Mouse (Mus musculus): ENCODE measurements at regions not wholly inside any gene's neighbourhood (a gene's known extent, or its start where the extent isn't known, plus 50 kb on each side); places are given as distances from the start of the nearest gene placed in this dataset.

DNA sequence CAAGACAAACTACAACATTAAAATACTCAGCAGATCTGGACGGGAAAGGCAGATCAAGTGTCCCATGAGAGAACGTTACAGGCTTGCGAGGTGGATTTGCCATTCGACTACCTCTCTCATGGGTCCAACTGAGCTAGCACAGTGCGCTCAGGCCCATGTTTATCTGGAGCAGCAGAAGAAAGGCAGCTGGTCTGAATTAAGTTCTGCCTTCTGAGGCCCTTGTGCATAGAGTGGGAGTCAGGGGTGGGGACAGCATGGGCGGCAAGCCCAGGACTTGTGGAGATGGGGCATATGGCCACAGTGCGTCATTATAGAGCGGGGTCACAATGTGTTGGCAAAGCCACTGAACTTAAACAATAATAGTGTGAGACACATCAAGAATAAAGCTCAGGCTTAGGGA, 151.8 kb upstream of the Maf start:
- Histone ChIP-seq H3K27me3 (ENCODE audit: insufficient read depth, low read length) (no peaks in the 10 kb centered on the region), H3K27ac (no peak overlapping the region), H3K36me3 (ENCODE audit: insufficient read depth, low read length) (no peaks in the 10 kb centered on the region), H3K9me3 (replicated peaks; ENCODE audit: low read length) (no peaks in the 10 kb centered on the region), H3K4me3 (replicated peaks; ENCODE audit: low read depth, low read length) (no peak overlapping the region), H3K4me1 (replicated peaks; ENCODE audit: insufficient read depth, low read length) (no peaks in the 10 kb centered on the region; the same call in 1 of the 2 replicates), H3K9ac (ENCODE audit: low read depth, low read length) (no peak overlapping the region), H3K4me2 (ENCODE audit: low read length) (no peak overlapping the region)
- 56% methylated on average over 8 of the region's 8 CpGs for WGBS
- no peak for TF ChIP-seq CTCF (IDR thresholded peaks at IDR 0.05; ENCODE audit: low read depth)
- ATAC-seq (replicated peaks; ENCODE audit: low FRiP score, low read depth) (no peak), DNase-seq (ENCODE audit: low spot score) (no peak)

DNA sequence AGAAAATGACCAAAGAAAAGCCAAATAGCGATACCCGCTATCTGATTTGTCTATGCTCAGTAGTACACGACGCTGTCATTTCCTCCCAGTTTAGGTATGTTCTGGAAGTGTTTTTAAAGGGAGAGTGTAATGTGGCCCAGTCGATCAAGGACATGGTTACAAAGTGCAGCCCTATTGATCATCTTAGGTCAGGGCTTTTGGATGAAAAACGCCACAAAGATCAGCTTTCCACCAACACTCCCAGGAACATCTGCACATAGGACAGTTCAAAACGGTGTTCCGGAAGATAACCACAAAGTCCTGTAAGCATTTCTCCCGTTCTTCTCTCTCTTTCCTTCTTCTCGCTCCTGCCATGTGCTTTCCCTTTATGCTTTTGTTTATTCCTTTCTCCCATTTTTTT, 149.2 kb upstream of the Maf start:
- H3K36me3 ChIP-seq (ENCODE audit: insufficient read depth, low read length), result no peaks in the 10 kb centered on the region
- ATAC-seq (replicated peaks; ENCODE audit: low FRiP score, low read depth), result no peak
- no peak for DNase-seq (ENCODE audit: low spot score)
- H3K4me3 ChIP-seq (replicated peaks; ENCODE audit: low read depth, low read length), result no peak overlapping the region
- H3K27ac ChIP-seq, result no peak overlapping the region
- no peak for TF ChIP-seq CTCF (IDR thresholded peaks at IDR 0.05; ENCODE audit: low read depth)
- no peak overlapping the region for H3K4me2 ChIP-seq (ENCODE audit: low read length)
- 90% methylated on average over 10 of the region's 10 CpGs for WGBS
- no peaks in the 10 kb centered on the region for H3K27me3 ChIP-seq (ENCODE audit: insufficient read depth, low read length)
- no peaks in the 10 kb centered on the region for H3K9me3 ChIP-seq (replicated peaks; ENCODE audit: low read length)
- no peaks in the 10 kb centered on the region; the same call in 1 of the 2 replicates for H3K4me1 ChIP-seq (replicated peaks; ENCODE audit: insufficient read depth, low read length)
- no peak overlapping the region for H3K9ac ChIP-seq (ENCODE audit: low read depth, low read length)

DNA sequence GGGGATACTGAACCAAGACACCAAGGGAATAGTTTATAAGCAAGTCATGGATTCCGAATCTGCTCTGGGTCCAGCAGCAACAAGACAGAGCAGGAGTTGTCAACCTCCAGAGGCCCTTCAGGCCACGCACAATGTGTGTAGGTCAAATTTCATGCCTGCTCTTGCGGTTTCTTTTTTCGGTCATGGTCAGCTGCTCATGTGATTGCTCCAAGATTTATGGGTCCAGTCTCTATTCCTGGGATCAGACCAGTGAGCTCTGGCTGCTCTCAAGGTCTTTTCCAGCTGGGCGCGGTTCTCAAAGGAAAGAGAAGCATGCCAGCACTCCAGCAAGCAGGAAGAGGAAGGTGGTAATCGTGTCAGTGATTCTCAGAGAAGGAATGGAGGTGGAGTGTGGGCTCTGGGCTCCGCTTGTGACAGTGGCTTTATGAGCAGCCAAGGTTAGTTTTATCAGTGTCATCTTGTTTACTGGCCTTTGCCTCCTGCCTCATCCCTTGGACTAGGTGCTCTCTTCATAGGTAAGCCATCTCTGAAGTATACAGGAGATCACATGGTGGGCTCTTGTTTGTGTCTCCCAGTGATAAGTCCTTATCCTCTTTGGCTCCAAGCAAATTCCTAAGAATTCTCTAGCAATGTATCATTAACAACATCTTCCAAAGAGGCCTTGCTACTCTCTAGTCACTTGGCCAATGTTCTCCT, 148.5 kb upstream of the Maf start:
- Histone ChIP-seq H3K4me2 (ENCODE audit: low read length) (no peak overlapping the region), H3K36me3 (ENCODE audit: insufficient read depth, low read length) (no peaks in the 10 kb centered on the region), H3K4me3 (replicated peaks; ENCODE audit: low read depth, low read length) (no peak overlapping the region), H3K9me3 (replicated peaks; ENCODE audit: low read length) (no peaks in the 10 kb centered on the region), H3K27ac (no peak overlapping the region), H3K27me3 (ENCODE audit: insufficient read depth, low read length) (no peaks in the 10 kb centered on the region), H3K4me1 (replicated peaks; ENCODE audit: insufficient read depth, low read length) (no peaks in the 10 kb centered on the region; the same call in 1 of the 2 replicates), H3K9ac (ENCODE audit: low read depth, low read length) (no peak overlapping the region)
- DNase-seq (ENCODE audit: low spot score), result peak; percentile 46
- 38% methylated on average over 8 of the region's 8 CpGs for WGBS
- peak; percentile 69 for ATAC-seq (replicated peaks; ENCODE audit: low FRiP score, low read depth)
- no peak for TF ChIP-seq CTCF (IDR thresholded peaks at IDR 0.05; ENCODE audit: low read depth)

DNA sequence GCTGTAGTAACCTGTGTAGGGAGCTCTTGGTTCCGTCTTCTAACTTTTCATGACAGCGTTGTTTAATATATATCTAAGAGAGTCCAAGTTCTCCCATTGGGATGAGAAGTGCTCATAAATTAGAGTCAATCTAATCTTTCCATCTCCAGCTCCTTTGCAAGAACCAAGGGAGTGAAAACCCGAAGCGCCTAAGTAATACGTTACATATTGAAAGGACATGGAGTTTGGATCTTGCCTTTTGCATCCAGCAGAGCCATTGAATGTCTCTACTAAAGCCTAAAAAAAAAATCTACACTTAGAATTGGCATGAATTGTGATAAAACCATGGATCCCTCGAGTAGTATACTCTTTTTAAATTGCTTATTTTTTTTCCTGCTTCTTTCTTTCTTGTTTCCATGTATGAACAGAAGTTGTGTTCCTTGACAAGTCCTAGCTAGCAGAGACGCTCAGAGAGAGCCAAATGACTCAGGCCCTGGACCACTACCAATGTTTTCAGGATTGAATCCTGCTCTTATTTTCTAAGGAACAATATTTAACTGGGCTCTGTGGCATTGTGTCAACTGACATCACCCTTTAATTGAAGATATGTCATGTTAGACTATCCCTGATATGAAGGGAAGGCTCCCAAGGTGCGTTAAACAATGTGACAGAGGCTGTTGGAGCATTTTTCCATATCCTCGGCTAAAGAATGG, 146.8 kb upstream of the Maf start:
- H3K27me3 ChIP-seq (ENCODE audit: insufficient read depth, low read length), result no peaks in the 10 kb centered on the region

DNA sequence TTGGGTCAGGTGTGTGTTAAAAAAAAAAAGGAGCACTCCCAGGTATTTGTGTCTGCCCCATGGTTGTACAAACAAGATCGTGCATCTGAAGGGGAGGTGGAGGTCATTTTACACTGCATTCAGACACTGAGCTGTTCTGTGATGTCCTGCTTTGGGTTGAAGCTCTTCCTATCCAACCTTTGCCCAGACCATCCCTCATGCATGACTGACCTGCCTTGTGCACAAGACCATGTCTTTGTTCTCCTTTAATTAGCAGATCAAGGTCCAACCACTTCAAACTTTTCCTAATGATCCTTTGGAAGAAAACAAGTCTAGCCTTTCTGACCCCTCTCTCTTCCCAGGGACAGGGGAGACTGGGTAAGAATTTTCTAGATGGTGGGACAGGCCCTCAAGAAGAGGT, 143.0 kb upstream of the Maf start:
- no peak overlapping the region for H3K4me2 ChIP-seq (ENCODE audit: low read length)
- peak; percentile 32 for DNase-seq (ENCODE audit: low spot score)
- no peak for TF ChIP-seq CTCF (IDR thresholded peaks at IDR 0.05; ENCODE audit: low read depth)
- H3K36me3 ChIP-seq (ENCODE audit: insufficient read depth, low read length), result no peaks in the 10 kb centered on the region
- WGBS, result 46% methylated on average over 1 of the region's 1 CpGs
- no peaks in the 10 kb centered on the region for H3K9me3 ChIP-seq (replicated peaks; ENCODE audit: low read length)
- no peak overlapping the region for H3K4me3 ChIP-seq (replicated peaks; ENCODE audit: low read depth, low read length)
- no peaks in the 10 kb centered on the region for H3K4me1 ChIP-seq (replicated peaks; ENCODE audit: insufficient read depth, low read length)
- no peaks in the 10 kb centered on the region for H3K27me3 ChIP-seq (ENCODE audit: insufficient read depth, low read length)
- no peak overlapping the region for H3K9ac ChIP-seq (ENCODE audit: low read depth, low read length)
- peak; percentile 92 for ATAC-seq (replicated peaks; ENCODE audit: low FRiP score, low read depth)
- no peak overlapping the region for H3K27ac ChIP-seq

More for the DNA sequence above, 146.8 kb upstream of the Maf start:
- TF ChIP-seq CTCF (IDR thresholded peaks at IDR 0.05; ENCODE audit: low read depth), result no peak
- no peaks in the 10 kb centered on the region for H3K36me3 ChIP-seq (ENCODE audit: insufficient read depth, low read length)
- no peak for ATAC-seq (replicated peaks; ENCODE audit: low FRiP score, low read depth)
- H3K4me1 ChIP-seq (replicated peaks; ENCODE audit: insufficient read depth, low read length), result no peaks in the 10 kb centered on the region; the same call in 1 of the 2 replicates
- WGBS, result 76% methylated on average over 9 of the region's 9 CpGs
- H3K4me3 ChIP-seq (replicated peaks; ENCODE audit: low read depth, low read length), result no peak overlapping the region
- DNase-seq (ENCODE audit: low spot score), result no peak
- peak overlapping the region; percentile 50 for H3K27ac ChIP-seq
- no peak overlapping the region for H3K9ac ChIP-seq (ENCODE audit: low read depth, low read length)
- no peaks in the 10 kb centered on the region for H3K9me3 ChIP-seq (replicated peaks; ENCODE audit: low read length)
- H3K4me2 ChIP-seq (ENCODE audit: low read length), result no peak overlapping the region

DNA sequence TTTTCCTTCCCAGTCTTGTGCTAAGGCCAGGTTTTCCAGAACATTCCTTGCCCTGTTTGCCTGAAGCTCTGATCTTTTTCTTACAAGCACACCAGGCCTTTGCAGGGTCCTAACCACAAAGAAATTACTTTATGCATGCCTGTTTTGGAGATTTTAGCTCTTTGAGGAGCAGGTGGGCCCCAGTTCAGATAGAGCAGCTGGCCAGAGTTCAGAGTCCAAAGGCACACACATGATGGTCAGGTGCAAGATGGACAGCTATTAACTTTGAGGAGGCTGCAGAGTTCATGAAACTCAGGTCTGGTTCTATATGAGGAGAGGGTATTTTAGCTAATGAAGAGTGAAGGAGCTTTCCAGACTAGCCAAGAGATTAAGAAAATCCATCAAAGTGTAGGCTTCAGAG, 125.8 kb upstream of the Maf start:
- DNase-seq (ENCODE audit: low spot score) (no peak), ATAC-seq (replicated peaks; ENCODE audit: low FRiP score, low read depth) (no peak)
- no peak overlapping the region; the same call in 1 of the 2 replicates for H3K27ac ChIP-seq
- no peaks in the 10 kb centered on the region for H3K27me3 ChIP-seq (ENCODE audit: insufficient read depth, low read length)
- H3K9ac ChIP-seq (ENCODE audit: low read depth, low read length), result no peak overlapping the region
- no peaks in the 10 kb centered on the region for H3K36me3 ChIP-seq (ENCODE audit: insufficient read depth, low read length)
- no peak for TF ChIP-seq CTCF (IDR thresholded peaks at IDR 0.05; ENCODE audit: low read depth)
- H3K4me1 ChIP-seq (replicated peaks; ENCODE audit: insufficient read depth, low read length), result no peaks in the 10 kb centered on the region
- H3K9me3 ChIP-seq (replicated peaks; ENCODE audit: low read length), result no peaks in the 10 kb centered on the region
- no peak overlapping the region for H3K4me3 ChIP-seq (replicated peaks; ENCODE audit: low read depth, low read length)
- H3K4me2 ChIP-seq (ENCODE audit: low read length), result no peak overlapping the region
